Mouse (Mus musculus) cortical plate, adult 2 months (tissue): Measurements from ENCODE around the gene Cav3. TPM values are rescaled to one million over a fixed set of nuclear protein-coding genes. Genes with fewer than 3 reads are reported as not detected.

Experiments used
- H3K27ac ChIP-seq: fragments of 200-500 bp; 2 replicates; pipeline ENCODE4 v1.5.1; 2012; ENCODE audit warnings: low read length, control low read depth, inconsistent platforms; ENCODE audit not compliant: insufficient read depth
- H3K4me1 ChIP-seq: fragments of 200-500 bp; 2 replicates; pipeline ENCODE4 v1.6.1; 2011; ENCODE audit warnings: low read length; ENCODE audit not compliant: control insufficient read depth, insufficient read depth
- H3K4me3 ChIP-seq: fragments of 200-500 bp; 2 replicates; pipeline ENCODE4 v1.5.1; 2011; ENCODE audit warnings: mild to moderate bottlenecking, low read length, control low read depth; ENCODE audit not compliant: insufficient read depth
- CTCF ChIP-seq: fragments of 200-500 bp; IDR thresholded peaks from 2 replicates; pipeline ENCODE4 v1.5.1; 2011; ENCODE audit warnings: mild to moderate bottlenecking, control low read depth, low read length; ENCODE audit not compliant: insufficient read depth; ENCODE audit errors: extremely low read depth
- POLR2A ChIP-seq: fragments of 200-500 bp; IDR thresholded peaks from 2 replicates; pipeline ENCODE4 v1.6.1; 2011; ENCODE audit warnings: mild to moderate bottlenecking, low read length, control low read depth; ENCODE audit not compliant: insufficient read depth; ENCODE audit errors: extremely low read depth
- polyA plus RNA-seq: library from polyadenylated mRNA; depleted of rRNA; stranded (reverse); fragments of >200 nt; gene quantifications from 2 replicates; pipeline ENCODE4 v1.2.3, GENCODE M21; 2012; rRNA removed

Gene Cav3
- polyA plus RNA-seq, result 0.13 and 0.25 TPM in 2 replicates

- Histone ChIP-seq H3K4me1 (no peaks in the 10 kb centered on the region), H3K27ac (no peak within 1 kb of the TSS), H3K4me3 (no peak within 1 kb of the TSS)
- TF ChIP-seq POLR2A (no peak), CTCF (no peak)
Observed at GRCm38 (mm10) chr6:112459341-112459749, at the start of gene Cav3. Cav3 (plus strand) TSS chr6:112459505.

- TF ChIP-seq CTCF, result no peak
- no peak overlapping the region for H3K4me3 ChIP-seq
- no peak overlapping the region for H3K27ac ChIP-seq
- peaks cover 6% of the 10 kb centered on the region for H3K4me1 ChIP-seq
Observed at GRCm38 (mm10) chr6:112419333-112419732, 40.0 kb upstream of the Cav3 start.

- no peak for TF ChIP-seq POLR2A
- TF ChIP-seq CTCF, result 0 out of 2 replicates have a peak, but pooled peaks have one; percentile 11
- Histone ChIP-seq H3K27ac (no peak overlapping the region), H3K4me3 (no peak overlapping the region), H3K4me1 (peaks cover 6% of the 10 kb centered on the region)
Observed at GRCm38 (mm10) chr6:112420883-112421282, 38.4 kb upstream of the Cav3 start.

- no peak overlapping the region for H3K27ac ChIP-seq
- no peak overlapping the region for H3K4me3 ChIP-seq
- TF ChIP-seq CTCF, result no peak
- TF ChIP-seq POLR2A, result no peak
- peaks cover 5% of the 10 kb centered on the region for H3K4me1 ChIP-seq
Observed at GRCm38 (mm10) chr6:112423746-112424501, 35.4 kb upstream of the Cav3 start.

GRCm38 (mm10) chr6:112426018-112426732, 33.1 kb upstream of the Cav3 start:
- Histone ChIP-seq H3K4me1 (no peaks in the 10 kb centered on the region), H3K27ac (no peak overlapping the region), H3K4me3 (no peak overlapping the region)
- TF ChIP-seq POLR2A, result no peak
- no peak for TF ChIP-seq CTCF

- TF ChIP-seq POLR2A (no peak), CTCF (no peak)
- H3K4me3 ChIP-seq, result no peak overlapping the region
- H3K27ac ChIP-seq, result no peak overlapping the region
- no peaks in the 10 kb centered on the region for H3K4me1 ChIP-seq
Observed at GRCm38 (mm10) chr6:112445675-112446074, 13.6 kb upstream of the Cav3 start.

GRCm38 (mm10) chr6:112461459-112461858, 2.2 kb downstream of the Cav3 start:
- TF ChIP-seq POLR2A (no peak), CTCF (no peak)
- Histone ChIP-seq H3K27ac (no peak overlapping the region), H3K4me3 (no peak overlapping the region), H3K4me1 (no peaks in the 10 kb centered on the region)

GRCm38 (mm10) chr6:112463331-112463730, 4.0 kb downstream of the Cav3 start:
- no peak overlapping the region for H3K27ac ChIP-seq
- no peaks in the 10 kb centered on the region for H3K4me1 ChIP-seq
- no peak overlapping the region for H3K4me3 ChIP-seq
- TF ChIP-seq POLR2A, result no peak
- no peak for TF ChIP-seq CTCF

- Histone ChIP-seq H3K4me3 (no peak overlapping the region), H3K4me1 (no peaks in the 10 kb centered on the region)
- TF ChIP-seq CTCF (no peak), POLR2A (no peak)
Observed at GRCm38 (mm10) chr6:112465441-112465840, 6.1 kb downstream of the Cav3 start.

GRCm38 (mm10) chr6:112466001-112466400, 6.7 kb downstream of the Cav3 start:
- H3K4me1 ChIP-seq, result no peaks in the 10 kb centered on the region
- H3K27ac ChIP-seq, result no peak overlapping the region
- TF ChIP-seq CTCF (no peak), POLR2A (no peak)
- H3K4me3 ChIP-seq, result no peak overlapping the region

More at GRCm38 (mm10) chr6:112465441-112465840, 6.1 kb downstream of the Cav3 start:
- H3K27ac ChIP-seq, result no peak overlapping the region
